Mouse (Mus musculus) cerebellum, adult 2 months (tissue): ENCODE data around the gene Lix1.

Source experiments
- CTCF ChIP-seq: fragments of 200-500 bp; IDR thresholded peaks from 2 replicates; pipeline ENCODE4 v1.5.1; 2011; ENCODE audit warnings: low read depth, mild to moderate bottlenecking, control low read depth, low read length, moderate library complexity, borderline replicate concordance; ENCODE audit not compliant: insufficient read depth
- POLR2A ChIP-seq: fragments of 200-500 bp; IDR thresholded peaks from 2 replicates; pipeline ENCODE4 v1.6.1; 2011; ENCODE audit warnings: low read length, control low read depth, borderline replicate concordance; ENCODE audit not compliant: insufficient read depth

DNA sequence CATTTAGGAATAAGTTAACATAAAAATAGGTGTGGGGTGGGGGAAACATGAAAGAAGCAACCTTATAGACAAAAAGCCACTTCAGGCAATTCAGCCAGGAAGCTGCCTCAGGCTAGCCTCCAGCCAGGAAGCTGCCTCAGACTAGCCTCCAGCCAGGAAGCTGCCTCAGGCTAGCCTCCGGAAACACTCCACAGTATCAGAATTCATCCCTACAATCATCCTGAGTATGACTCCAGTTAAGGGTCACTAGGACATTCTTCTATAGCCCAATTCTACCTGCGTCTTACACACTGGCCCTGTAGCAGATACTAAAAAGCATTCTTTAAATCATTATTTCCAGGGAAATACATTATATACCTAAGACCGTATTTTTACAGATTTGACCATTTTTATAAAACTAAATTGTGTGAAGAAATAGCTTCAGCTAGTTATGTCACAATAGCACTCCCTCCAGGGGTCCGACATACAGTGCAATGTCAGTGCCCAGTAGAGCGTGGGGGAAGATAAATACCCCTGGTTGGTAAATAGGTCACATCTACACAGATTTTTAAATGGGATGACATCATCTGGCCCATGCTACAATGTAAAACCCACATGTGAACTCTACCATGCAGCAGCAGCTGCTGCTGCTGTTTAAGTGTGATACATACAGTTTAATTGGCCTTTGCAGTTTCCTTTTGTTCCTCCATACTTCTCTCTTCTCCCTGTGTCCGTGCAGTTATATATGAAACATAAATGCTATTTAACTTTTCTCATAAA lies 6.4 kb downstream of the Lix1 start:
- TF ChIP-seq CTCF = no peak
- TF ChIP-seq POLR2A = no peak
